Mouse (Mus musculus): ENCODE measurements around the gene Ccnk. TPM values are rescaled to one million over a fixed set of nuclear protein-coding genes. Genes with fewer than 3 reads are reported as not detected.

The Ccnk gene
- total RNA-seq, 2 experiments from 2014 or later: 8.3 to 53.3 TPM

- no peak for ATAC-seq (ENCODE audit: poor library complexity, severe bottlenecking)
These were observed 62.9 kb downstream of the Ccnk start for GRCm38 (mm10) chr12:108242243-108242745.

- no peak for ATAC-seq (ENCODE audit: poor library complexity, severe bottlenecking)
These were observed 65.4 kb downstream of the Ccnk start for GRCm38 (mm10) chr12:108244778-108245177.

DNA sequence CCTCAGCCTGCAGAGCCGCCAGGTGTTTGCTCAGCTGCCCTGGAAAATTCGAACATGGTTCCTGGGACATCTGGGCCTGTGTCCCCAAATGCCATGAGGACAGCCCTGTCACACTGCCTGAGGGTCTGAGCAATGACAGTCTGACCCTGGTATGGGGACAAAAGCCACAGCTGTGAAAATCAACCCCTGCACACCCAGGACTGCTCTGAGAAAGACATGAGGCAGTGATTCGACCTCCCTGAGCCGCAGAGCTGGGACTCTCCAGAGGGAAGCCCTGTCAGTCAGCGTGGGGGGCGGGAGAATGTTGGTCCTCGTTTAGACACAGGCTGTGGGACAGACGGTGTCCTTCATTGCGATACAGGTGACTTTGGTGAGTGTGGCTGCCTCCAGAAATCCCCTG lies 66.2 kb downstream of the Ccnk start:
- no peak for ATAC-seq (ENCODE audit: poor library complexity, severe bottlenecking)

DNA sequence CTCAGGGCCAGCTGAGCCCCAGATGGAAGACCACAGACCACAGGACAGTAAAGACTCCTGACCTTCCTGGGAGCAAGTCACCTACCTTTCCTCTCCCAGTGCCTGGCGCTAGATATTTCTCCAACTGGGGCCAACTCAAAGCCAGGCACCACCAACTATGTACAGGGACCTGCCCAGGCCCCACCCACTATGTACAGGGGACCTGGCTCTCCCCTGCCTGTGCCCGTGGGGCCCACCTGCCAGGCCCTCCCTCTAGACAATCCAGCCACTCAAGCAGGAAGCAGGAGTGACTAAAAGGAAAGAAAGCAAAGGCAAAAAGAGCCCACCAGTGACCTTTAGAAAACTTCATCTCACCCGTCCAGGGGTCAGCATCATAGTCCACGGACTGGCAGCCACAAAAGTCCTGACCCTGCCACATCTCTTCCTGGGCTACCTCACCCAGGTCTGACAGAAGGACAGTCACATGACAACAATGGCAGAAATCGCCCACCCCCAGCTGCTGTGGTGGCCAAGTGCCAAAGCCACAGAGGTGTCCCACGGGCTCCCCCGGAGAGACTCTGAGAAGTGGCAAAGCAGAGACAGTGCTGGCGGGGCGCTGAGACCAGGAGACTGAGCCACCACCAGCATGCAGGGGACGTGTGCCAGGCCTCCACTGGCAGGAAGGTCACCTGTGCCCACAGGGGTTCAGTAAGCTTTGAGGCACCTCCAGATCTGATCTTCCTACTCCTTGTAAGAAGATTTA lies 67.6 kb downstream of the Ccnk start:
- no peak for ATAC-seq (ENCODE audit: poor library complexity, severe bottlenecking)

- ATAC-seq (ENCODE audit: poor library complexity, severe bottlenecking): no peak
These were observed 69.6 kb downstream of the Ccnk start for GRCm38 (mm10) chr12:108249019-108249418.

GRCm38 (mm10) chr12:108249522-108249921 lies 70.1 kb downstream of the Ccnk start:
- ATAC-seq (ENCODE audit: poor library complexity, severe bottlenecking): no peak

- no peak for ATAC-seq (ENCODE audit: poor library complexity, severe bottlenecking)
These were observed 71.8 kb downstream of the Ccnk start for GRCm38 (mm10) chr12:108251034-108251792.

DNA sequence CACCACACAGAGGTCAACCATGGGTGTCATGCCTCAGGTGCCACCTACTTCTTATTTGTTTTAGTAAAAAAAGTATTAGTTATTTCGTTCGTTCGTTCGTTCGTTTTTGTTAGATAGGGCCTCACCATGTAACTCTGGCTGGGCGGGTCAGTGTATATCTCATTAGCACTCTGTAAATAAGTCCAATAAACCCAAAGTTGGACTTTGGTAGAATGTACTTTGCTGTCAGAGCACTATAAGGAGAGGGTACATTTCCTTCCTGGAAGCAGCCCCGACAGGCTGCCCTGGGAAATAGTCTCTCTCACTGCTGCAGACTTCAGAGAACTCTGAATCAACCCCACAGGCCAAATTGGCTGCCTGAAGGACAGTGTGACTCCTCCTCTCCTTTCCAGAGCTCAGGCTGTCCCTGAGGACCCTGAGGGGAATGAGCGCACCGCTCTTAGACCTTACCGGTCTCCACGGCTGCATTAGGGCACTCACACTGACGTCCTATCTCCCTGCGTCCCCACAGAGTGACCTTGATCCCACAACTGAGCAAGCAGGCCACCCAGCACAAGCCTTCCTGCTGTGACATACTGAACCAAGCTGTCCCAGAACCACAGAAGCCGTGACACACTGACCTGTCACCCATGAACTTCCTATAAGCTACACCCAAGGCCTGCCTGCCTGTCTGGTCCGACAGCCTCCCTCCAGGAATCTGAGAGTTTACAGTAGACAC lies 72.6 kb downstream of the Ccnk start:
- ATAC-seq (ENCODE audit: poor library complexity, severe bottlenecking): no peak

Other genes starting within 250 kb of the Ccnk start
- 0.38 and 0.39 TPM in 2 replicates for gene Bcl11b, start 176.0 kb upstream of the Ccnk start, total RNA-seq (2015)
- 0.28 and 0.33 TPM in 2 replicates for gene Bcl11b, start 176.0 kb upstream of the Ccnk start, total RNA-seq (2017)
- gene Setd3, start 265 bp upstream of the Ccnk start, total RNA-seq (2015): 58.4 and 60.3 TPM in 2 replicates
- 109 and 112 TPM in 2 replicates for gene Setd3, start 265 bp upstream of the Ccnk start, total RNA-seq (2017)
- 0.04 and 0.05 TPM in 2 replicates for gene Ccdc85c, start 95.8 kb downstream of the Ccnk start, total RNA-seq (2015)
- gene Ccdc85c, start 95.8 kb downstream of the Ccnk start, total RNA-seq (2017): 0.11 and 0.37 TPM in 2 replicates
- gene Hhipl1, start 126.7 kb downstream of the Ccnk start, total RNA-seq (2015): not detected in 2 replicates
- not detected in 2 replicates for gene Hhipl1, start 126.7 kb downstream of the Ccnk start, total RNA-seq (2017)
- not detected in 2 replicates for gene Cyp46a1, start 154.8 kb downstream of the Ccnk start, total RNA-seq (2015)
- not detected in 2 replicates for gene Cyp46a1, start 154.8 kb downstream of the Ccnk start, total RNA-seq (2017)
- 0.60 TPM in 1 of 2 replicates, not detected in the other for gene Eml1, start 191.4 kb downstream of the Ccnk start, total RNA-seq (2015)
- not detected in 2 replicates for gene Eml1, start 191.4 kb downstream of the Ccnk start, total RNA-seq (2017)

Data from megakaryocyte, adult 5-6 weeks (primary cell).